Mouse (Mus musculus): ENCODE measurements around the gene Limch1. TPM values are rescaled to one million over a fixed set of nuclear protein-coding genes. Genes with fewer than 3 reads are reported as not detected.
A peak's percentile ranks its signal among the peaks of the same experiment; 100 is the strongest.

Gene Limch1
- total RNA-seq, 2 experiments from 2014 or later, result 111 to 115 TPM

GRCm38 (mm10) chr5:67098051-67098732, 352.6 kb downstream of the Limch1 start:
- no peak for DNase-seq (ENCODE audit: low spot score in 2 of 2)

GRCm38 (mm10) chr5:67098733-67099323, 353.2 kb downstream of the Limch1 start, which contains the start of gene Phox2b:
Gene Phox2b, minus strand, starts transcription at chr5:67099301.
- no peak for DNase-seq (ENCODE audit: low spot score in 2 of 2)

- DNase-seq (ENCODE audit: low spot score in 2 of 2), result no peak
Observed at GRCm38 (mm10) chr5:67099393-67100271, 354.0 kb downstream of the Limch1 start.

- DNase-seq (ENCODE audit: low spot score in 2 of 2), result no peak
Observed at GRCm38 (mm10) chr5:67100564-67101394, 355.2 kb downstream of the Limch1 start.

GRCm38 (mm10) chr5:67101395-67101760, 355.8 kb downstream of the Limch1 start:
- no peak for DNase-seq (ENCODE audit: low spot score in 2 of 2)

DNA sequence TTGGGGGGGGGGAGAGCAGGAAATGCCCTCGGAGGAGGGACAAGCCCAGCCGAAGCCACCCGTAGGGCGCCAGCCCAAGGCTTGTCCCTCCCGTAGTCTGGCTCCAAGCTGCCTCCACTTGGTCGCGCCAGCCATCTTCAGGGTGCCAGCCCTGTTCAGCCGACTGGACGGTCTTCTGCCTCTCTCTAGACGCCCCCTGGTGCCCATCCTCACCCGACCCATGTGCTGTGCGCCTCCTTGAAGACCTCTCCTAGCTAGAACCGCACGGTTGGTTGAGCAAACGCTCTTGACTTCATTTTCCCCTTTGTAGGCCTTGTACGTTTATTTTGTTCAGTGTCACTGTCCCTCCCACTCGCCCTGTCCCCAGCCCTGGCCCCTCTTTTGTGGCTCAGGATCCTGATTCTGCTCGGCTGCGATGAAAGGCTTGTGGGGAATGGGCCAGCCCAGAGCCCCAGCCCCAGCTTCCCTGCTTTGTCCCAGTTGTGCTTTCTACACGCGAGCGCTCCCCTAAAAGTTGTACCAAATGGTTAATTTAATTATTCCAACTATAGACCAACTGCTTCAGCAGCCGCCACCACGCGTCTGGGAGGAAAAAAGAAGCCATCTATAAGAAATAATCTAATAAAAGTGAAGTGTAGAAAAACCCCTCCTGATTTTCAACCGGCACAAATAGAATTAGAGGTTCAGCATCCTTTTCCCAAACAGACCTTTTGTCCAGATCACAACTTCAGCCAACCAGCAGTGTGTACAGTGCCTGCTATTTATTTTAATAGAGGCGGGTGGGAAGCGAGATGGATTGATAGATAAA, 356.4 kb downstream of the Limch1 start:
- peak in 1 of 2 experiments; percentile 7 for DNase-seq (ENCODE audit: low spot score in 2 of 2)

GRCm38 (mm10) chr5:67103016-67103415, 357.4 kb downstream of the Limch1 start:
- DNase-seq (ENCODE audit: low spot score in 2 of 2), result no peak

- no peak for DNase-seq (ENCODE audit: low spot score in 2 of 2)
Observed at GRCm38 (mm10) chr5:67106261-67106660, 360.6 kb downstream of the Limch1 start.

Small RNA genes lying within 50 kb of the gene (microRNA-seq; reads per million reads assigned to microRNA genes)
- 0 reads per million in 2 experiments for gene Gm23841

Other genes starting within 250 kb of the Limch1 start
- 10 to 100 TPM; 63.0 to 68.4 TPM for gene Apbb2, start 127.0 kb upstream of the Limch1 start, total RNA-seq (2021)
- gene Uchl1, start 69.7 kb upstream of the Limch1 start, total RNA-seq (2021), result 1,000 to 10,000 TPM; 1,065 to 1,083 TPM

All from layer of hippocampus, postnatal 14 days (tissue).